Comparison of ENCODE assay signal across 8 mouse cellular contexts in genomic region chr13:33995197-33995596, GRCm38 (mm10). TPM values are rescaled to one million over a fixed set of nuclear protein-coding genes. Genes with fewer than 3 reads are reported as not detected.
DNase-seq lines count a peak whose midpoint lies in the region; ATAC-seq and TF ChIP-seq lines count a peak whose summit lies in the region.

No protein-coding gene starts in this region.

- no peak overlapping the region for H3K4me3 ChIP-seq in G1E (ENCODE audit: low read depth, low read length)
- no peak overlapping the region for H3K4me3 ChIP-seq in layer of hippocampus, adult 2 months

- no peaks in the 10 kb centered on the region for H3K9me3 ChIP-seq in G1E (replicated peaks)

- H3K27me3 ChIP-seq in G1E (ENCODE audit: insufficient read depth, low read length), result no peaks in the 10 kb centered on the region

- no peak for ATAC-seq in G1E (ENCODE audit: extremely low read depth, insufficient number of reproducible peaks, low FRiP score, poor library complexity, severe bottlenecking)
- ATAC-seq in erythroid progenitor cell, adult 5-6 weeks (replicated peaks; ENCODE audit: low FRiP score, poor library complexity, severe bottlenecking), result peak; percentile 76

- H3K36me3 ChIP-seq in G1E (replicated peaks), result peaks cover 8% of the 10 kb centered on the region

- no peak overlapping the region for H3K27ac ChIP-seq in layer of hippocampus, adult 2 months

- peak; percentile 35 for DNase-seq in G1E (ENCODE audit: low spot score)
- DNase-seq in brain, adult 2 months (ENCODE audit: low read depth, low spot score), result peak; percentile 91
- peak; percentile 27 for DNase-seq in heart, postnatal 25 days (ENCODE audit: low spot score)
- DNase-seq in layer of hippocampus, adult 2 months (ENCODE audit: low spot score in 2 of 2), result peak; percentile 62 to 66
- DNase-seq in lung, postnatal 10 days, result peak; percentile 80
- DNase-seq in right cerebral cortex, adult 2 months (ENCODE audit: low spot score in 2 of 2), result peak; percentile 77 to 81
- peak; percentile 51 to 75 for DNase-seq in urinary bladder, postnatal 36 days (ENCODE audit: low spot score in 2 of 2)

- TF ChIP-seq CTCF in G1E (IDR thresholded peaks at IDR 0.05; ENCODE audit: low read depth, low read length), result peak; percentile 56
- peak; percentile 97 for TF ChIP-seq CTCF in layer of hippocampus, adult 2 months (conservative IDR thresholded peaks at IDR 0.05)

- no peaks in the 10 kb centered on the region; the same call in 1 of the 2 replicates for H3K4me1 ChIP-seq in G1E (ENCODE audit: insufficient read depth, low read depth, low read length)

- intact Hi-C loops in heart, postnatal 25 days (cut with DNase I), result loop anchor here (1.0 kb wide), 1 partner anchor 38 kb away; no protein-coding TSS in a partner anchor

RNA-seq across cellular contexts. Expression of gene Ripk1, which starts 7.0 kb away (rescaled TPM):
- 27.8 and 35.0 TPM in 2 replicates for total RNA-seq in G1E (2014; fragmentation: Nextera tagmentation)
- total RNA-seq in G1E (2017), result 40.3 and 41.6 TPM in 2 replicates
- polyA plus RNA-seq in G1E (2012), result 6.7 and 9.7 TPM in 2 replicates
- 27.0 and 37.7 TPM in 2 replicates for total RNA-seq in erythroid progenitor cell, adult 5-6 weeks (2015; ENCODE audit: low replicate concordance)
- total RNA-seq in erythroid progenitor cell, adult 5-6 weeks (2017; ENCODE audit: low replicate concordance), result 7.3 and 24.8 TPM in 2 replicates
- 1 to 10 TPM; 7.9 to 8.2 TPM for total RNA-seq in heart, postnatal 25 days (2021)
- 1 to 10 TPM; 6.9 to 7.3 TPM for total RNA-seq in layer of hippocampus, adult 2 months (2021)

RNA-seq across cellular contexts. Expression of gene Serpinb6a, which starts 7.4 kb away (rescaled TPM):
- total RNA-seq in G1E (2014; fragmentation: Nextera tagmentation) (12.1 and 22.7 TPM in 2 replicates), G1E (2017) (9.8 and 10.9 TPM in 2 replicates)
- 2.1 and 3.8 TPM in 2 replicates for polyA plus RNA-seq in G1E (2012)
- total RNA-seq in erythroid progenitor cell, adult 5-6 weeks (2015; ENCODE audit: low replicate concordance), result 25.6 and 41.1 TPM in 2 replicates
- total RNA-seq in erythroid progenitor cell, adult 5-6 weeks (2017; ENCODE audit: low replicate concordance), result 39.3 and 39.9 TPM in 2 replicates
- 100 to 1,000 TPM in 1 of 2 experiments, 10 to 100 TPM in 1; 88.4 to 110 TPM for total RNA-seq in heart, postnatal 25 days (2021)
- total RNA-seq in layer of hippocampus, adult 2 months (2021), result 10 to 100 TPM; 44.5 to 46.0 TPM

RNA-seq across cellular contexts. Expression of gene Nqo2, which starts 30.7 kb away (rescaled TPM):
- total RNA-seq in G1E (2014; fragmentation: Nextera tagmentation) (11.8 and 13.8 TPM in 2 replicates), G1E (2017) (12.4 and 13.1 TPM in 2 replicates)
- polyA plus RNA-seq in G1E (2012), result 0.29 and 0.55 TPM in 2 replicates
- 7.2 and 34.0 TPM in 2 replicates for total RNA-seq in erythroid progenitor cell, adult 5-6 weeks (2015; ENCODE audit: low replicate concordance)
- 1.1 and 4.1 TPM in 2 replicates for total RNA-seq in erythroid progenitor cell, adult 5-6 weeks (2017; ENCODE audit: low replicate concordance)
- 10 to 100 TPM; 38.6 to 38.9 TPM for total RNA-seq in heart, postnatal 25 days (2021)
- 1 to 10 TPM; 7.5 to 9.1 TPM for total RNA-seq in layer of hippocampus, adult 2 months (2021)

RNA-seq across cellular contexts. Expression of gene Bphl, which starts 42.2 kb away (rescaled TPM):
- 33.3 and 40.9 TPM in 2 replicates for total RNA-seq in G1E (2014; fragmentation: Nextera tagmentation)
- 30.5 and 36.7 TPM in 2 replicates for total RNA-seq in G1E (2017)
- 11.2 and 13.6 TPM in 2 replicates for polyA plus RNA-seq in G1E (2012)
- total RNA-seq in erythroid progenitor cell, adult 5-6 weeks (2015; ENCODE audit: low replicate concordance), result 25.6 and 27.4 TPM in 2 replicates
- 2.7 and 4.7 TPM in 2 replicates for total RNA-seq in erythroid progenitor cell, adult 5-6 weeks (2017; ENCODE audit: low replicate concordance)
- 10 to 100 TPM; 34.8 to 39.7 TPM for total RNA-seq in heart, postnatal 25 days (2021)
- total RNA-seq in layer of hippocampus, adult 2 months (2021), result 10 to 100 TPM; 50.8 to 51.9 TPM

Comparison
In these comparisons a context has a peak if more than half of its experiments do, and no peak if none do; other contexts are left out.
1. DNase-seq: peak in every context shown above with its lines; median percentile 91 in brain, adult 2 months; 80 in lung, postnatal 10 days; 79 in right cerebral cortex, adult 2 months; 64 in layer of hippocampus, adult 2 months; 63 in urinary bladder, postnatal 36 days; 35 in G1E; 27 in heart, postnatal 25 days.